Mouse (Mus musculus) olfactory bulb, adult 2 months (tissue): ENCODE measurements at regions not wholly inside any gene's neighbourhood (a gene's known extent, or its start where the extent isn't known, plus 50 kb on each side); places are given as distances from the start of the nearest gene placed in this dataset.

Experiments
- H3K27ac ChIP-seq: fragments of 200-500 bp; 2 replicates; pipeline ENCODE4 v1.5.1; 2012; ENCODE audit warnings: low read depth, low read length; ENCODE audit not compliant: insufficient read depth
- H3K4me1 ChIP-seq: fragments of 200-500 bp; 2 replicates; pipeline ENCODE4 v1.6.1; 2012; ENCODE audit warnings: low read length; ENCODE audit not compliant: control insufficient read depth, insufficient read depth
- H3K4me3 ChIP-seq: fragments of 200-500 bp; 2 replicates; pipeline ENCODE4 v1.5.1; 2012; ENCODE audit warnings: mild to moderate bottlenecking, low read depth, low read length, moderate library complexity; ENCODE audit not compliant: insufficient read depth
- CTCF ChIP-seq: fragments of 200-500 bp; IDR thresholded peaks from 2 replicates; pipeline ENCODE4 v1.5.1; 2012; ENCODE audit warnings: low read depth, mild to moderate bottlenecking, low read length, moderate library complexity; ENCODE audit not compliant: insufficient read depth
- POLR2A ChIP-seq: fragments of 200-500 bp; IDR thresholded peaks from 2 replicates; pipeline ENCODE4 v1.6.1; 2012; ENCODE audit warnings: mild to moderate bottlenecking, low read depth, low read length, moderate library complexity; ENCODE audit not compliant: insufficient read depth
- whole genome bisulfite sequencing: fragments of 180-500 bp; shearing (Covaris S2); methylation state at CpG from one replicate; pipeline ENCODE4 v1.1.7; 2018; 5-methylcytosine and 5-hydroxymethylcytosine counted together

GRCm38 (mm10) chr2:72688031-72688430 lies 212.1 kb downstream of the Cdca7 start:
- TF ChIP-seq POLR2A: no peak
- no peak for TF ChIP-seq CTCF

GRCm38 (mm10) chr2:72701081-72701480 lies 225.1 kb downstream of the Cdca7 start:
- H3K27ac ChIP-seq: no peak overlapping the region
- 18% methylated on average over 1 of the region's 1 CpGs for WGBS

More at GRCm38 (mm10) chr2:72688031-72688430, 212.1 kb downstream of the Cdca7 start:
- no peak overlapping the region for H3K4me3 ChIP-seq
- H3K4me1 ChIP-seq: no peaks in the 10 kb centered on the region
- H3K27ac ChIP-seq: no peak overlapping the region
- 90% methylated on average over 4 of the region's 4 CpGs for WGBS

GRCm38 (mm10) chr2:72703238-72703637 lies 227.3 kb downstream of the Cdca7 start:
- WGBS: 90% methylated on average over 11 of the region's 11 CpGs
- Histone ChIP-seq H3K27ac (no peak overlapping the region), H3K4me3 (no peak overlapping the region), H3K4me1 (no peaks in the 10 kb centered on the region)
- TF ChIP-seq CTCF (no peak), POLR2A (no peak)

More at GRCm38 (mm10) chr2:72701081-72701480, 225.1 kb downstream of the Cdca7 start:
- Histone ChIP-seq H3K4me3 (no peak overlapping the region), H3K4me1 (no peaks in the 10 kb centered on the region)
- TF ChIP-seq POLR2A: no peak
- no peak for TF ChIP-seq CTCF

GRCm38 (mm10) chr2:72707676-72708659 lies 232.0 kb downstream of the Cdca7 start:
- WGBS: 91% methylated on average over 13 of the region's 13 CpGs
- Histone ChIP-seq H3K4me1 (no peaks in the 10 kb centered on the region), H3K27ac (no peak overlapping the region), H3K4me3 (no peak overlapping the region)
- no peak for TF ChIP-seq POLR2A
- TF ChIP-seq CTCF: no peak

GRCm38 (mm10) chr2:72716931-72717330 lies 241.0 kb downstream of the Cdca7 start:
- 89% methylated on average over 4 of the region's 4 CpGs for WGBS
- no peak overlapping the region for H3K27ac ChIP-seq
- H3K4me1 ChIP-seq: no peaks in the 10 kb centered on the region
- no peak for TF ChIP-seq CTCF
- no peak for TF ChIP-seq POLR2A
- no peak overlapping the region for H3K4me3 ChIP-seq

- TF ChIP-seq CTCF: 0 out of 2 replicates have a peak, but pooled peaks have one; percentile 13
- TF ChIP-seq POLR2A: no peak
- no peaks in the 10 kb centered on the region for H3K4me1 ChIP-seq
- 38% methylated on average over 3 of the region's 3 CpGs for WGBS
- no peak overlapping the region for H3K27ac ChIP-seq
- no peak overlapping the region for H3K4me3 ChIP-seq
Observed at GRCm38 (mm10) chr2:72728699-72729098, 251.5 kb downstream of the Sp3 start.

- Histone ChIP-seq H3K27ac (no peak overlapping the region), H3K4me3 (no peak overlapping the region), H3K4me1 (no peaks in the 10 kb centered on the region)
- WGBS: 37% methylated on average over 3 of the region's 3 CpGs
- TF ChIP-seq POLR2A (no peak), CTCF (no peak)
Observed at GRCm38 (mm10) chr2:72733371-72733770, 246.9 kb downstream of the Sp3 start.

GRCm38 (mm10) chr2:72735035-72735434 lies 245.2 kb downstream of the Sp3 start:
- 97% methylated on average over 9 of the region's 9 CpGs for WGBS
- Histone ChIP-seq H3K27ac (no peak overlapping the region), H3K4me1 (no peaks in the 10 kb centered on the region), H3K4me3 (no peak overlapping the region)
- TF ChIP-seq CTCF (no peak), POLR2A (no peak)

GRCm38 (mm10) chr2:72736685-72737084 lies 243.6 kb downstream of the Sp3 start:
- peaks cover 5% of the 10 kb centered on the region; the same call in 1 of the 2 replicates for H3K4me1 ChIP-seq
- 85% methylated on average over 3 of the region's 3 CpGs for WGBS
- no peak overlapping the region for H3K27ac ChIP-seq
- TF ChIP-seq CTCF: no peak
- TF ChIP-seq POLR2A: no peak
- no peak overlapping the region for H3K4me3 ChIP-seq
